Mouse (Mus musculus) brain, embryonic 14.5 days (tissue): ENCODE measurements around the gene Ece2.

ENCODE experiments used
- CTCF ChIP-seq: fragments of 200-500 bp; IDR thresholded peaks from 2 replicates; pipeline ENCODE4 v1.5.1; 2012; ENCODE audit warnings: inconsistent platforms, mild to moderate bottlenecking, moderate library complexity, borderline replicate concordance; ENCODE audit not compliant: insufficient read depth, insufficient read length; ENCODE audit errors: extremely low read depth
- POLR2A ChIP-seq: fragments of 200-500 bp; IDR thresholded peaks from 2 replicates; pipeline ENCODE4 v1.6.1; 2012; ENCODE audit warnings: mild to moderate bottlenecking, inconsistent platforms, borderline replicate concordance; ENCODE audit not compliant: poor library complexity, insufficient read depth, insufficient read length, severe bottlenecking; ENCODE audit errors: extremely low read depth

DNA sequence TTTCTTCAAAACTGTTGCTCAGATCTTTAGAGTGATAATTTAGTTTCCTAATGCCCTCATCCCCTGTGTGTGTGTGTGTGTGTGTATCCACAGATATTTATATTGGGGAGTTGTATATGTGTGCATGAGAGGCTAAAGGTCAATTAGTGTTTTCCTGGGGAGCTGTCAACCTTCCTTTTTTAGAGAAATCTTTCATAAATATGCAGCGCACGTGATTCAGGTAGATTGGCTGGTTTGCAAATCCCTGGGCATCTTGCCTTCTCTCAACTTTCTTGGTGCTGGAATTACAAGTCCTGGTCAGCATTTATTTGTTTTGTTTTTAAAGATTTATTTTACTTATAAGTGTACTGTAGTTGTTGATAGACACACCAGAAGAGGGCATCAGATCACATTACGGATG, 40.7 kb downstream of the Ece2 start:
- no peak for TF ChIP-seq POLR2A
- TF ChIP-seq CTCF = no peak
